Mouse (Mus musculus) kidney, postnatal 36 days (tissue): ENCODE data around the gene Cr2.
A peak's percentile ranks its signal among the peaks of the same experiment; 100 is the strongest.
"Not testable (repeated sequence)": the region's sequence is repeated elsewhere in the genome, so short reads cannot be mapped to it uniquely, and the experiment has no call there.

ENCODE experiments used
- DNase-seq, 2 experiments: peaks; one replicate each; pipeline ENCODE4 v3.0.0; 2021 to 2022; ENCODE audit warnings: mixed read lengths in 2 of 2

The Cr2 gene

DNA sequence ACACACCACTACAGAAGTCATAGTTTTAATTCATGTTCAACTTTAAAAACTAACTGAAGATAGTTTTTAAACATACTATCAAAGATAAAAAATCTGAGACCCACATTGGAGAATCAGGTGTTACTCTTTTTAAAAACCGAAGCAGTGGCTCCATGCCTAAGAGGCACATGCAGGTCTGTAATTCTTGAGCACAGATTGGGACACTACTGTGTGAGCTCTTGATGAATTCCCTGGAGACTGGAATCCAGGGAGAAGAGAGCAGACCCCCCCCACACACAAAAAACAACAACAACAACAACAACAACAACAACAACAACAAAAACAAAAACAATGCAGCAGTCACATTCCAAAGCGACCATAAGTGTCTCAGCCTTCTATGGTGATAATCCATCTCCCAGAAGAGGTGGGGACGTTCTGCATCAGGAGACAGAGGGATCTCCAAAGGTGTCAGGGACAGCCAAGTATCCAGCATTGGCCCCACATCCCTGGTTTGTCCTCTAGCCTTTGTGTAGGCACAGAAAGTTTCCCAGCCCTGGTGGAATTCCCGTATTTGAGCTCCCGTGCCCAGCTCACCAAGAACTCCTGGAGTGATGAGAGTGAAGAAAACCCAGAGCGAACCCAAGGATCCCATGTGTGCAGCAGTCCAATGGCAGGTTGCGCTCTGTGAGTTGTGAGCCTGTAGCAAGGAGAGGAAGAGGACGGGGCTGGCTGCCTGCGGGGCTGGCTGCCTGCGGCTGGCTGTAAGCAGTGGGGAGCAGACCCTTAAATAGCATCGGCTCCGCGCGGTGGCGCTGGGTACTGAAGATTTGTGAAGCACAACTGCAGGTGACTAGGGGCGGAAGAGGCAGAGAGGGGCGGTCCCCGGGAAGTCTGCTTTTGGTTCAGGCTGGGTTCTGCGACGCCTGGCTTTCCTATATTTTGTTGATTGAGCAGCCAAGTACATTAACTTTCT lies at the start of gene Cr2:
Gene Cr2 (minus strand): TSS at position 737 of the 952 bp plus-strand sequence.
- DNase-seq: peak; percentile 31 to 69

DNA sequence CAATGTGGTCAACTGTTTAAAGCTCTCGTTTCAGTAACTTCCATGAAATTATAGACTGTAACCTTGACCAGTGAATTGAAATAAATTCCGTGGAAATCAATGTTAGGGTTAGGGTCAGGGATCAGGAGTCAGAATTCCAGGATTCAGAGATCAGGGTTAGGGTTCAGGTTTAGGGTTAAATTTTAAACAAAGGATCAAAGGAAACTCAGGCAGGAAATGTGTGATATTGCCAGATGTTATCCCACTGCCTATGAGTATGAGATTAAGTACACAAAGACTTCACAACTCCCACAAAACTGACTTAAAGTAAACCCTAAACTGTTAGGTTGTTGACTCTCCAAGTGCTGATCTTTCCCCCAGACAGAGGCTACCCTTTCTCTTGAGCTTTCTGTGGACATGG lies 45.3 kb upstream of the Cr2 start:
- DNase-seq: no peak

- not testable (repeated sequence) for DNase-seq
These were observed 36.3 kb upstream of the Cr2 start for GRCm38 (mm10) chr1:195212851-195213250.

- DNase-seq: no peak
These were observed 8.2 kb upstream of the Cr2 start for GRCm38 (mm10) chr1:195184746-195185145.

DNA sequence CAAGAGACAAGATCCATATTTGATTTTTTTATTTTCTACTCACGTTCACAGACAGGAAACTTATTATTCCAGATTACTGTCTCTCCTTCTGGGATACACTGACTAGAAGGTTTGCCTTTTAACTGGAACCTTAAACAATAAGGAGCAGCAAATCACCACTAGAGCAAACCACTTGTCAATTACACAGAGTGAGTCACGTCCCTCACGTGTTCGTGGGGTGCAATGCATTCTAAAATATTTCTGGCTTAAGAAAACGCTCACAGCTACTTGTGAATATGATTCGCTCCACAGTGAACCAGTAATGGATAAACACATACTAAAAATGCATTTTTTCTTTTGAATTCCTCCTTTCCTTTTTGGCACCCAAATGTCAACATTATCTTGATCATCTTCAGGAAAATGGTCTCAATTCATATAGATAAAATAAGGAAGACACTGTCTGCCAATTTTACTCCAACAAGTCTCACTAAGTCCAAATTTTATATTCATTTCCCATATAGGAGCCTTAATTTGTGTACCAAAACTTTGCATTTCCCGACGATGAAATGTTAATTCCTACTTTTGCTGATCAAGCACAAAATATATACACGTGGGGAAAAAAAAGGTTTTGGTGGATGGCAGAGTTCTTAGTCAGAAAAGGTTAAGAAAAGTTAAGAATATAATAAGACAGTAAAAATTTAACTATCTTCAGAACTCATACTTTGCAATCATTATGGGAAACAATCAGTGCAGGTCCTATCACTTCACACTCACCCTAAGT lies 11.3 kb downstream of the Cr2 start:
- no peak for DNase-seq

DNA sequence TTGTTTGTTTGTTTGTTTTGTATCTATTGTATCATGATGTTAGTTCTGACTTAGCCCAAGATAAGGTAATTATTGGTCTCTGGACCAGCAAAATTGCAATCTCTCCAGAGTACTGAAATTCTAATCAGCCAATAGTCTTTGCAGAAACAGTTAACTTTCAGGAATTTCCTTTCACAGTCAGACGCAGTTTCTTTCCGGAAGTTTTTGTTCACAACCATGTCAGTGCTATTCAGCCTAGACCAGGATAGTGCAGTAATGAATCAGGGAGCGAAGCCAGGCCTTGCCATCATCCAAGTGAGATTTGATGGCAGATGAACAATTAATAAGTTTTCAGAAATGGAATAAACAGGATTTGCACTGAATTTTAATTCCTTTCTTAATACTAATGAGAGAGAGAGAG lies 44.4 kb downstream of the Cr2 start:
- peak; percentile 7 to 19 for DNase-seq

DNA sequence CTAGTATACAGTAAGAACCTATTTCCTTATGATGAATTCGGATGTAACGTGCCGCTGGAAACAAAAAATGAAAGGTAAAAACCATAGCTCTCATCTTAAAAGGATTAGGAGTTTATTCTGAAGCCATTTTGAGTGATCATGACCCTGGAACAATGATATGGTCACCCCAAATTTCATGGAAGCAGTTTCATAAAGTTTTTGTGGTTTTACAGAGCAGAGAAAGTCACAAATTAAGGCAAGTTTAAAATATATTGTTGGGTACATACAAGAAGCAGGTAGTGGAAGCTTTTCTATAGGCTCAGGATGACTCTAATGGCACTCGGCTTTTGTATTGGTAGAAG lies 44.9 kb downstream of the Cr2 start:
- no peak for DNase-seq

- peak; percentile 92 for DNase-seq
These were observed 45.4 kb downstream of the Cr2 start, which contains the start of gene Cr1l for GRCm38 (mm10) chr1:195130953-195131674. Cr1l (minus strand) TSS chr1:195131586.

DNA sequence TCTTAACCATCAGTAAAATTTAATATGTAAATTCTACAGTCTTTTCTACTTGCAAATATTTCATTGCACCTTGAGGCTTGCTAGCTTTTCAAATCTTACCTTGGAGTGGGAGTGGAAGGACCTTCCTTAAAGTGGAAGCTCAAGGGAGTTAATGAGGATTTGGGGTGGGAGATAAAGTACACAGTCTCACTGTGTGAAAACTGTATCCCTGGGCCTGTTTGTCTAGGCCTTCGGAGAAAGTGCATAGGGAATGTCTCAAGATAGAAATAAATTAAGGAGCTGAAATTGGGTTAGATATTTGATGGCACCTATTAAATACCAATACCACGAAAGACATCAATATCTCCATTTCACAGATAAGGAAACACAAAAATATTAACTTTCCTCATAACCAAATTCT lies 46.0 kb downstream of the Cr2 start:
- no peak for DNase-seq

DNA sequence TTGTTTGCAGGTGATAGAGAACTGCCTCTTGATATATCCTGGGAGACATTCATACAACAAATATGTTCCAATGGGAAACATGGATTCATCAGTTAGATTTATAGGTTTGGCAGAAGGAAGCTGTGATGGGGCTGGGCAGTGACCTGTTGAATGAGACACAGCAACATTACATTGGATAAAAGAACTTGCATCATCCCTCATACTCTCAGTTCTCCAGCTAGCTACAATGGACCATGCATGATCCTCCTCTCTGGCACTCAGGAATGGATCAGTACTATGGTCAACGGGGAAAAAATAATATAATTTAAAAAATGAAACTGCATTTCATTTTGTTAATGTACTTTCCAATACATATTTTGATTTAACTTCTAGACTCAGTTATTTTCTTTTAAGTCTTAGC lies 46.6 kb downstream of the Cr2 start:
- DNase-seq: no peak

DNA sequence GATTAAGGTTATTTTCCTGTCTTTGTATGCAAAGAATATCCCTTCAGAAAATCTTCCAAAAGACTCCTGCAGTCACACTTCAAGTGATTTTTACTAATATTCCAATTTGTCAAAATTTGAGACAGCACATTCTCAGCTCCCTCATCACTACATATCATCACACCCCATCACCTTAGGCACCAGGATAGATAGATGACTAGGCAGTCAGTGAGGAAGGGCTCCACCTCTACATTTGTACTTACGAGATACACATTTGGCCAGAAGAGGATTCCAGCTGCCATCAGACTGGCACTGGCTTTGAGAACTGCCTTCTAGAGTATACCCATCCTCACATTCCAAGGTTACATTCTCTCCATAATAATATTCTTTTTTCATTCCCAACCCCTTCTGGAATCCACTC lies 62.1 kb downstream of the Cr2 start:
- DNase-seq: no peak

- no peak for DNase-seq
These were observed 62.9 kb downstream of the Cr2 start for GRCm38 (mm10) chr1:195113621-195114020.

GRCm38 (mm10) chr1:195100693-195101092 lies 75.8 kb downstream of the Cr2 start:
- DNase-seq: peak; percentile 6 to 13

DNA sequence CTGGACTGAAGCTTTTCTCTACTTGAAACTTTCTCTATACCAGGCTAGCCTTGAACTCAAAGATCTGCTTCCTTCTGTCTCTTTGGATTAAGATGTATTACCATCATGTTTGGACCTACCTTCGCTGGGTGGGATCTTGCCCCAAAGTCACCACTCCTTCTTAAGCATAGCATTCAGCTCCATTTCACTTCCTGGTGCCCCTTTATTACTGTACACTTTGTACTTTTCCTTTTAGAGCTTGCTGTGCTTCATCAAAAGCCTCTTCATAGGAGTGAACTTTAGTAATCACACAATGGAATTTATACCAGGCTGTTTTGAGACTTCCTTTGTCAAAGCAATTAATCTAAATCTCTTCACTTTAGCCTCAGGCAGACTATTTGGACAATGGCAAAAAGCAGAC lies 78.5 kb downstream of the Cr2 start:
- DNase-seq: no peak

- DNase-seq: peak; percentile 88 to 91
These were observed 84.2 kb downstream of the Cr2 start, which contains the start of gene Cd46 for GRCm38 (mm10) chr1:195092220-195092720. Cd46 (minus strand) TSS chr1:195092249.

DNA sequence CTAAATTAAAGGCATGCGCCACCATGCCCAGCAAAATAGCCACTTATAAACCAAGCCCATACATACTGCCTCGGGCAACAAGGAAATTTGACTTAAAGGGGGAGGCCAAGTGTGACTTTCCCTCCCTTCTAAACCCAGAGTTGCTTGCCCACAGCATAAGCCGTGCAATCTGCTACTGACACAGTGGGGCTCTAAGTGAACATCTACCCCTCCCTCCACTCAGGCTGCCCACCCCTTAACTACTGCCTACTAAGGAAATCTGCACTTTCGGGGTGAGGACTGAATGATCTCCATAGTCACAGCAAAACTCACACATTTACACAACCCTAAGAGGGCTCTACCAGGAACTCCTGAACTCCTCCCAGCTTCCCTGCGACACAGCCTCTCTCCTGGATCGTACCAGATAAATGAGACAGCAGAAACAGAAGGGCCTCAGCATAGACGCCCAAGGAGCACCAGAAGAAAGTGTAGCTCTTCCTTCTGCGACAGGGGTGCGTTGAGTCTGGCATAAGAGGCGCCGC lies 84.8 kb downstream of the Cr2 start:
- no peak for DNase-seq
